Mouse (Mus musculus): ENCODE data around the gene Chchd3. TPM values are rescaled to one million over a fixed set of nuclear protein-coding genes. Genes with fewer than 3 reads are reported as not detected.

Gene Chchd3
- total and polyA plus RNA-seq, 2 experiments from 2014 or later: 66.6 to 131 TPM

DNA sequence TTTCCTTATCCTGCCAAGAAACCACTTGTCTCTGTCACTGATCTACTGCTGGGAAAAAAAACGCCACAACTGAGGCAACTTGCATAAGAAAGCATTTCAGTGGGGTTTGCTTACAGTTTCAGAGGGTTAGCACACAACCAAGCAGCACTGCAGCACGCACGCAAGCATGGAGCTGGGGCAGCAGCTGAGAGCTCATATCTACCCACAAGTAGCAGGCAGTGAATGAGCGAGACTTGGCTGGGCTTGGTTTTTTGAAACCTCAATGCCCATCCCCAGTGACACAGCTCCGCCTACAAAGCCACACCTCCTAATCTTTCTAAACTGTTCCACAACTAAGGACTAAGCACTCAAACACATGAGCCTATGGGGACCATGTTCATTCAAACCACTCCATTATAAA, 16.6 kb downstream of the Chchd3 start:
- Histone ChIP-seq H3K4me3 (ENCODE audit: low read length) (no peak overlapping the region), H3K9ac (replicated peaks; ENCODE audit: low read length) (no peak overlapping the region), H3K27me3 (ENCODE audit: insufficient read depth, low read length) (no peaks in the 10 kb centered on the region), H3K9me3 (ENCODE audit: low read length) (no peaks in the 10 kb centered on the region), H3K36me3 (ENCODE audit: insufficient read depth, low read length) (no peaks in the 10 kb centered on the region; the same call in 1 of the 2 replicates), H3K4me1 (ENCODE audit: insufficient read depth, low read length) (no peaks in the 10 kb centered on the region), H3K27ac (no peak overlapping the region), H3K4me2 (ENCODE audit: low read depth, low read length) (no peak overlapping the region)
- DNase-seq (ENCODE audit: low spot score): no peak
- TF ChIP-seq CTCF (IDR thresholded peaks at IDR 0.05; ENCODE audit: low read depth): no peak
- WGBS: 91% methylated on average over 5 of the region's 5 CpGs
- no peak for ATAC-seq

DNA sequence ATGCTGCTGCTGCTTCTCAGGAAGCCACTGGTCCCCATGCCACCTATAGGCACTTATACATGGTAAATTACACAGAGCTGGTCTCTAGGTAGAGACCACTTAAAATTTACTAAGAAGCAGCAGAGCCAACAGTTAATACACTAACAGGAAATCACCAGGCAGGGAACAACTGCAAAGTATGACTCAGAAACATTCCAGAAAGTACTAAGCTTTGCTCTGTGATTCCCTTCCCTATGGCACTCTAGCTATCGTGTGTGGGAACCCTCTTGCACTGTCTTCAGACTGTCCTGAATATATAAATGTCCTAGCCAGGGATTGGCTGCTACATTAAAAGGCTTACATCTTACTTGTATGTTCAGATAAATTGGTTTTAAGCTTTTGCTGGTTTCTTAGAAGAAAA, 17.2 kb downstream of the Chchd3 start:
- H3K4me3 ChIP-seq (ENCODE audit: low read length): no peak overlapping the region
- no peaks in the 10 kb centered on the region for H3K27me3 ChIP-seq (ENCODE audit: insufficient read depth, low read length)
- no peaks in the 10 kb centered on the region for H3K4me1 ChIP-seq (ENCODE audit: insufficient read depth, low read length)
- H3K36me3 ChIP-seq (ENCODE audit: insufficient read depth, low read length): no peaks in the 10 kb centered on the region; the same call in 1 of the 2 replicates
- DNase-seq (ENCODE audit: low spot score): no peak
- H3K9ac ChIP-seq (replicated peaks; ENCODE audit: low read length): no peak overlapping the region
- TF ChIP-seq CTCF (IDR thresholded peaks at IDR 0.05; ENCODE audit: low read depth): no peak
- ATAC-seq: no peak
- no peak overlapping the region for H3K4me2 ChIP-seq (ENCODE audit: low read depth, low read length)
- H3K27ac ChIP-seq: no peak overlapping the region
- whole genome bisulfite sequencing: 88% methylated on average over 1 of the region's 1 CpGs
- H3K9me3 ChIP-seq (ENCODE audit: low read length): no peaks in the 10 kb centered on the region

DNA sequence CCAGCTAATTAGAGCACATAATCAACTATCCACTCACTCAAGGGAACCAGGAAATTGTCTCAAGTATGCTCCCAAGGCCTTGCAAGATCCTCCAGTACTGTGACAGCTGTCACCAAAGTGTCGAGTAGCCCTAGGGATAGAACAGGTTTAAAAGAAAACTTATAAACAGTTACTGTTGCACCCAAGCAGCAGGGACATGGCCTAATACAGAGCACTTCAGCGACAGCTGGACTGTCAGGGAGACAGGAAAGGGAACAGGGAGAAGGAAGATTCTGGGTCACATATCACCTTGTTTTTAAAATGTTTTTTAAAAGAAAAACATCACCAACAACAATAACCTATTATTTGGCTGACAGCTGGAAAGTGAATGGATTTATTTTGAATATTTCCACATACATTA, 18.1 kb downstream of the Chchd3 start:
- 91% methylated on average over 2 of the region's 2 CpGs for WGBS
- no peak for ATAC-seq
- TF ChIP-seq CTCF (IDR thresholded peaks at IDR 0.05; ENCODE audit: low read depth): no peak

DNA sequence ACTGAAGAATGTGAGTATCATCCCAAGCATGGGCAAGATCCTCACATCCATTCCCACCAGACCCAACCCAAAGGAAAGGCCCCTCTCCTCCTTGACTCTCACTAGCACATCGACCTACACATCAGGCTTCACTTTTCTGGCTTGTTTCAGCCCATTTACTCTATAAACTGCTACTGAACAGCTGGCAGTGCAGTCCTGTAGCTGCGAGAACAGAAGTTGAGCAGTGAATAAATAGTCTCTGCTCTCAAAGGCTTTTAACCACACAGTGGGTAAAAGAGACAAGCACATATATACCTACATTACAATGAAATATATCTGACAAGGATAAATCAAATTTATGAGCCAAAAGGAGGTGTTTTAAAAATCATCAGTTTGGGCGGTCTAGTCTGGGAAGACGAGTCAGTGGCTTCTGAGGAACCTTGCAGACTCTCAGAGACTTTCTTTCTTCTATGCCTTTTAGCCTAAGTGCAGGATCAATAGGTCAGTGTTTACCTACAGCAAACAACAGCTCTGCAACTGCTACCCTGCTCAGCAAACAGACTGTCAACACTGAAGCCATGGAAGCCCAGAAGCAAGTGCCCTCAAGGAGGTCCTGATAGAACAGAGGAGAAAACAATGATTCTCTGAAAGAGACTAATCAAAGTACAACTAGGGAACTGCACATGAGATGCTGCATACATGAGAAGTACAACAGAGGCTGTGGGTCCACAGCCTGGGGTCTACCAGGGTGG, 19.5 kb downstream of the Chchd3 start:
- H3K36me3 ChIP-seq (ENCODE audit: insufficient read depth, low read length): peaks cover 3% of the 10 kb centered on the region; the same call in 1 of the 2 replicates
- no peak overlapping the region for H3K27ac ChIP-seq
- H3K4me1 ChIP-seq (ENCODE audit: insufficient read depth, low read length): no peaks in the 10 kb centered on the region
- H3K4me2 ChIP-seq (ENCODE audit: low read depth, low read length): no peak overlapping the region
- no peak for ATAC-seq
- no peak overlapping the region for H3K9ac ChIP-seq (replicated peaks; ENCODE audit: low read length)
- no peaks in the 10 kb centered on the region for H3K27me3 ChIP-seq (ENCODE audit: insufficient read depth, low read length)
- H3K4me3 ChIP-seq (ENCODE audit: low read length): no peak overlapping the region
- DNase-seq (ENCODE audit: low spot score): no peak
- H3K9me3 ChIP-seq (ENCODE audit: low read length): no peaks in the 10 kb centered on the region
- TF ChIP-seq CTCF (IDR thresholded peaks at IDR 0.05; ENCODE audit: low read depth): no peak
- WGBS: 90% methylated on average over 4 of the region's 4 CpGs

More for the DNA sequence above, 18.1 kb downstream of the Chchd3 start:
- H3K4me2 ChIP-seq (ENCODE audit: low read depth, low read length): no peak overlapping the region
- H3K9me3 ChIP-seq (ENCODE audit: low read length): no peaks in the 10 kb centered on the region
- H3K27ac ChIP-seq: no peak overlapping the region
- peaks cover 3% of the 10 kb centered on the region; the same call in 1 of the 2 replicates for H3K36me3 ChIP-seq (ENCODE audit: insufficient read depth, low read length)
- no peak overlapping the region for H3K4me3 ChIP-seq (ENCODE audit: low read length)
- DNase-seq (ENCODE audit: low spot score): no peak
- no peak overlapping the region for H3K9ac ChIP-seq (replicated peaks; ENCODE audit: low read length)
- no peaks in the 10 kb centered on the region for H3K27me3 ChIP-seq (ENCODE audit: insufficient read depth, low read length)
- no peaks in the 10 kb centered on the region for H3K4me1 ChIP-seq (ENCODE audit: insufficient read depth, low read length)

DNA sequence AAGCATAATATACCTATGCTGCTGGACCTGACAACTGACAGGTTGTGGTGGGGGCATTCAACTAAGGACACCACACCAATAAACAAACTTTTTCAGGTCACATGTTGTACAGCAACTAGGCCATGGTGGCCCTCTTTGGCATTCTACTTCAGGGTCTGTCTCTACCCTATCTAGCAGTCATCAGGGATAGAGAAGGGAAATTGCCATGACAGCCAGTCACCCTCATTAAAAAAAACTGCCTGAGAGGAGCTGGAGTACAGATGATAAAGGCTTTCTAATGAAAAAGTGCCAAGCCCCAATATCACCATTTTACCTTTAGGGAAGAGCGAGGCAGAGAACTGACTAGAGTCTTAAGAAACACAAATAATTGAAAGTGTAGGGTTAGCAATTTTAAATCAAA, 27.5 kb downstream of the Chchd3 start:
- WGBS: 98% methylated on average over 1 of the region's 1 CpGs
- no peaks in the 10 kb centered on the region for H3K4me1 ChIP-seq (ENCODE audit: insufficient read depth, low read length)
- H3K4me3 ChIP-seq (ENCODE audit: low read length): no peak overlapping the region
- TF ChIP-seq CTCF (IDR thresholded peaks at IDR 0.05; ENCODE audit: low read depth): no peak
- DNase-seq (ENCODE audit: low spot score) (no peak), ATAC-seq (no peak)
- H3K4me2 ChIP-seq (ENCODE audit: low read depth, low read length): no peak overlapping the region
- H3K27me3 ChIP-seq (ENCODE audit: insufficient read depth, low read length): no peaks in the 10 kb centered on the region
- no peak overlapping the region for H3K9ac ChIP-seq (replicated peaks; ENCODE audit: low read length)
- no peaks in the 10 kb centered on the region for H3K9me3 ChIP-seq (ENCODE audit: low read length)
- 0 out of 2 replicates have a peak, but pooled peaks cover 3% of the 10 kb centered on the region for H3K36me3 ChIP-seq (ENCODE audit: insufficient read depth, low read length)
- no peak overlapping the region for H3K27ac ChIP-seq

DNA sequence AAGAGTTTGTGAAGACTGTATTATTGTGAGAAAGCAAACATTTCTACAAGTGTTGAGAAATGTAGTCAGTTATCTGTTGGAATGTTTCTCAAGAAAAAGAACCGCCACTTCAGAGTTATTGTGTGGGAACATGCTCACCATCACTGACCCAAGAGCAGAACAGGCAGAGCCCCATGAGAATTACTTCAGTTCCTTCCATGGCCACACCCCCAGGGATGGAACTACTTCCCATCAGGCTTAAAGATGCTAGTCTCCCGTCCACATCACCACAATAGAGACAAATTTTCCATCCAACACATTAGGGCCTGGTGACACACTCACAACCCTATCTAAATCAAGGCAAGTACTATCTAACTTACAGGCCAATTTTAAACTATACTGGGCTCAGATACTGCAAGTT, 28.4 kb downstream of the Chchd3 start:
- ATAC-seq (no peak), DNase-seq (ENCODE audit: low spot score) (no peak)
- WGBS: 75% methylated on average over 2 of the region's 2 CpGs
- Histone ChIP-seq H3K4me1 (ENCODE audit: insufficient read depth, low read length) (no peaks in the 10 kb centered on the region), H3K4me2 (ENCODE audit: low read depth, low read length) (no peak overlapping the region), H3K9me3 (ENCODE audit: low read length) (no peaks in the 10 kb centered on the region), H3K4me3 (ENCODE audit: low read length) (no peak overlapping the region), H3K27ac (no peak overlapping the region), H3K27me3 (ENCODE audit: insufficient read depth, low read length) (no peaks in the 10 kb centered on the region), H3K9ac (replicated peaks; ENCODE audit: low read length) (no peak overlapping the region), H3K36me3 (ENCODE audit: insufficient read depth, low read length) (no peaks in the 10 kb centered on the region)
- TF ChIP-seq CTCF (IDR thresholded peaks at IDR 0.05; ENCODE audit: low read depth): no peak

DNA sequence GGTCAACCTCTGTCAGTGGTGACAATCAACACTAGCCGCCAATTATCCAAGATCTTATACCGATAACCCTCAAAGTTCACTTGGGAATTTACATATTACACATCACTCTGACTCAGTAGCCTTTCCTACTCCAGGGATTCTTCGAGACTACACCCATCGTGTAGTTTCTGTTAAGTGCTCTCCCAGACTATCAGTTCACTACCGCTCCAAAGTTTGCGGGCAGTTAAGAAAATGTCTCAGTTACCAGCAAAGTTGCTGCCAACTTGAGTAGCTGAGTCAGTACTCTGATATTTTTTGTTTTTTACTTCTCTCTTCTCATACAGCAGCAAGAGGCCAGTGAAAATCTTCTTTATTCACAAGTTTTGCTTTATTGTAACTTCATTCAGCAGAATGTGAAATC, 31.8 kb downstream of the Chchd3 start:
- no peak overlapping the region for H3K9ac ChIP-seq (replicated peaks; ENCODE audit: low read length)
- no peaks in the 10 kb centered on the region for H3K4me1 ChIP-seq (ENCODE audit: insufficient read depth, low read length)
- H3K4me2 ChIP-seq (ENCODE audit: low read depth, low read length): no peak overlapping the region
- no peak for DNase-seq (ENCODE audit: low spot score)
- H3K36me3 ChIP-seq (ENCODE audit: insufficient read depth, low read length): no peaks in the 10 kb centered on the region
- WGBS: 95% methylated on average over 6 of the region's 6 CpGs
- ATAC-seq: no peak
- TF ChIP-seq CTCF (IDR thresholded peaks at IDR 0.05; ENCODE audit: low read depth): no peak
- no peaks in the 10 kb centered on the region for H3K9me3 ChIP-seq (ENCODE audit: low read length)
- no peak overlapping the region for H3K27ac ChIP-seq
- no peaks in the 10 kb centered on the region for H3K27me3 ChIP-seq (ENCODE audit: insufficient read depth, low read length)
- H3K4me3 ChIP-seq (ENCODE audit: low read length): no peak overlapping the region
